Mouse (Mus musculus) liver, adult 2 months (tissue): ENCODE data around the gene Mtf1. TPM values are rescaled to one million over a fixed set of nuclear protein-coding genes. Genes with fewer than 3 reads are reported as not detected.

Source experiments
- DNase-seq: peaks from one replicate; pipeline ENCODE4 v3.0.0-alpha.2; 2011; ENCODE audit warnings: low read depth, low spot score; ENCODE audit errors: extremely low read depth
- H3K27ac ChIP-seq: fragments of 200-500 bp; replicated peaks from 2 replicates; pipeline ENCODE4 v1.5.1; 2012; ENCODE audit warnings: low read depth, mild to moderate bottlenecking, control low read depth, inconsistent platforms, low read length; ENCODE audit not compliant: insufficient read depth
- H3K27me3 ChIP-seq: fragments of 200-500 bp; 2 replicates; pipeline ENCODE4 v1.6.1; 2012; ENCODE audit warnings: mild to moderate bottlenecking, moderate library complexity, low read length, inconsistent platforms; ENCODE audit not compliant: control insufficient read depth, insufficient read depth
- H3K36me3 ChIP-seq: fragments of 200-500 bp; 2 replicates; pipeline ENCODE4 v1.6.1; 2012; ENCODE audit warnings: low read length, inconsistent platforms; ENCODE audit not compliant: control insufficient read depth, insufficient read depth
- H3K4me1 ChIP-seq: fragments of 200-500 bp; 2 replicates; pipeline ENCODE4 v1.6.1; 2011; ENCODE audit warnings: low read length; ENCODE audit not compliant: control insufficient read depth, insufficient read depth
- H3K4me3 ChIP-seq: fragments of 200-500 bp; 2 replicates; pipeline ENCODE4 v1.5.1; 2011; ENCODE audit warnings: low read depth, mild to moderate bottlenecking, control low read depth, low read length, moderate library complexity; ENCODE audit not compliant: insufficient read depth
- H3K79me2 ChIP-seq: fragments of 200-500 bp; 2 replicates; pipeline ENCODE4 v1.6.1; 2012; ENCODE audit warnings: inconsistent platforms, mild to moderate bottlenecking, low read length, moderate library complexity; ENCODE audit not compliant: control insufficient read depth, insufficient read depth
- H3K9ac ChIP-seq: fragments of 200-500 bp; 2 replicates; pipeline ENCODE4 v1.6.1; 2012; ENCODE audit warnings: low read depth, mild to moderate bottlenecking, control low read depth, inconsistent platforms, low read length
- CTCF ChIP-seq: fragments of 200-500 bp; IDR thresholded peaks from 2 replicates; pipeline ENCODE4 v1.5.1; 2011; ENCODE audit warnings: low read depth, low read length, control low read depth
- POLR2A ChIP-seq: fragments of 200-500 bp; IDR thresholded peaks from 2 replicates; pipeline ENCODE4 v1.6.1; 2011; ENCODE audit warnings: low read length, control low read depth; ENCODE audit not compliant: insufficient read depth; ENCODE audit errors: extremely low read depth
- WGBS: fragments of 180-500 bp; shearing (Covaris S2); methylation state at CpG from one replicate; pipeline ENCODE4 v1.1.7; 2018; 5-methylcytosine and 5-hydroxymethylcytosine counted together
- polyA plus RNA-seq: library from polyadenylated mRNA; depleted of rRNA; stranded (reverse); fragments of >200 nt; gene quantifications from 2 replicates; pipeline ENCODE4 v1.2.3, GENCODE M21; 2012; rRNA removed
- total RNA-seq: library from RNA; depleted of rRNA; stranded (reverse); fragments of >200 nt; gene quantifications from 2 replicates; pipeline ENCODE4 v1.2.3, GENCODE M21; 2014; rRNA removed

Gene Mtf1
- total and polyA plus RNA-seq, 2 experiments, result 4.3 to 5.1 TPM

- TF ChIP-seq POLR2A, result no peak
- no peak for TF ChIP-seq CTCF
- peaks cover 5% of the 10 kb centered on the region for H3K27me3 ChIP-seq
- WGBS, result 72% methylated on average over 7 of the region's 7 CpGs
- H3K27ac ChIP-seq, result no peak overlapping the region
- no peaks in the 10 kb centered on the region for H3K79me2 ChIP-seq
- no peaks in the 10 kb centered on the region for H3K36me3 ChIP-seq
- DNase-seq, result no peak
- H3K9ac ChIP-seq, result no peak overlapping the region
- H3K4me1 ChIP-seq, result no peaks in the 10 kb centered on the region
- no peak overlapping the region for H3K4me3 ChIP-seq
Measured at GRCm38 (mm10) chr4:124888702-124889101, 86.8 kb downstream of the Mtf1 start.

- peaks cover 12% of the 10 kb centered on the region for H3K27me3 ChIP-seq
- DNase-seq, result no peak
Measured at GRCm38 (mm10) chr4:124889935-124890334, 88.0 kb downstream of the Mtf1 start.

GRCm38 (mm10) chr4:124890831-124891230 lies 88.9 kb downstream of the Mtf1 start:
- Histone ChIP-seq H3K79me2 (no peaks in the 10 kb centered on the region), H3K27me3 (peaks cover 13% of the 10 kb centered on the region), H3K4me3 (no peak overlapping the region), H3K36me3 (no peaks in the 10 kb centered on the region), H3K4me1 (no peaks in the 10 kb centered on the region), H3K9ac (no peak overlapping the region), H3K27ac (no peak overlapping the region)
- TF ChIP-seq CTCF, result no peak
- no peak for TF ChIP-seq POLR2A
- DNase-seq, result no peak
- 75% methylated on average over 5 of the region's 5 CpGs for WGBS

More at GRCm38 (mm10) chr4:124889935-124890334, 88.0 kb downstream of the Mtf1 start:
- Histone ChIP-seq H3K27ac (no peak overlapping the region), H3K4me1 (no peaks in the 10 kb centered on the region), H3K4me3 (no peak overlapping the region), H3K36me3 (no peaks in the 10 kb centered on the region), H3K79me2 (no peaks in the 10 kb centered on the region), H3K9ac (no peak overlapping the region)
- no peak for TF ChIP-seq POLR2A
- WGBS, result 80% methylated on average over 2 of the region's 2 CpGs

- Histone ChIP-seq H3K79me2 (no peaks in the 10 kb centered on the region), H3K4me3 (no peak overlapping the region), H3K9ac (no peak overlapping the region), H3K4me1 (no peaks in the 10 kb centered on the region), H3K27ac (no peak overlapping the region), H3K36me3 (no peaks in the 10 kb centered on the region), H3K27me3 (peaks cover 10% of the 10 kb centered on the region)
- 48% methylated on average over 6 of the region's 6 CpGs for WGBS
- no peak for DNase-seq
- no peak for TF ChIP-seq CTCF
- TF ChIP-seq POLR2A, result no peak
Measured at GRCm38 (mm10) chr4:124893769-124894168, 91.9 kb downstream of the Mtf1 start.

GRCm38 (mm10) chr4:124894508-124895428 lies 92.9 kb downstream of the Mtf1 start:
- no peak for DNase-seq

GRCm38 (mm10) chr4:124898428-124898827 lies 96.5 kb downstream of the Mtf1 start:
- Histone ChIP-seq H3K27me3 (peaks cover 10% of the 10 kb centered on the region), H3K79me2 (no peaks in the 10 kb centered on the region)

More at GRCm38 (mm10) chr4:124894508-124895428, 92.9 kb downstream of the Mtf1 start:
- Histone ChIP-seq H3K27ac (no peak overlapping the region), H3K79me2 (no peaks in the 10 kb centered on the region), H3K27me3 (peaks cover 10% of the 10 kb centered on the region), H3K9ac (no peak overlapping the region), H3K4me1 (no peaks in the 10 kb centered on the region), H3K4me3 (no peak overlapping the region), H3K36me3 (no peaks in the 10 kb centered on the region)
- 3% methylated on average over 83 of the region's 83 CpGs for WGBS
- TF ChIP-seq POLR2A (no peak), CTCF (no peak)

More at GRCm38 (mm10) chr4:124898428-124898827, 96.5 kb downstream of the Mtf1 start:
- Histone ChIP-seq H3K27ac (no peak overlapping the region), H3K9ac (no peak overlapping the region), H3K36me3 (no peaks in the 10 kb centered on the region), H3K4me1 (no peaks in the 10 kb centered on the region), H3K4me3 (no peak overlapping the region)
- no peak for DNase-seq
- no peak for TF ChIP-seq CTCF
- TF ChIP-seq POLR2A, result no peak
- 75% methylated on average over 10 of the region's 10 CpGs for WGBS

Other genes starting within 250 kb of the Mtf1 start
- not detected in 2 replicates for gene 3100002H09Rik, start 191.3 kb upstream of the Mtf1 start, total RNA-seq
- gene 3100002H09Rik, start 191.3 kb upstream of the Mtf1 start, polyA plus RNA-seq, result not detected in 2 replicates
- not detected in 2 replicates for gene Pou3f1, start 145.3 kb upstream of the Mtf1 start, total RNA-seq
- 0.02 TPM in 1 of 2 replicates, not detected in the other for gene Pou3f1, start 145.3 kb upstream of the Mtf1 start, polyA plus RNA-seq
- gene Utp11, start 108.5 kb upstream of the Mtf1 start, total RNA-seq, result 9.3 and 11.6 TPM in 2 replicates
- gene Utp11, start 108.5 kb upstream of the Mtf1 start, polyA plus RNA-seq, result 4.2 and 5.5 TPM in 2 replicates
- 0.20 and 0.28 TPM in 2 replicates for gene Fhl3, start 101.4 kb upstream of the Mtf1 start, total RNA-seq
- 0.95 and 1.5 TPM in 2 replicates for gene Fhl3, start 101.4 kb upstream of the Mtf1 start, polyA plus RNA-seq
- gene Sf3a3, start 87.3 kb upstream of the Mtf1 start, total RNA-seq, result 12.1 and 15.1 TPM in 2 replicates
- gene Sf3a3, start 87.3 kb upstream of the Mtf1 start, polyA plus RNA-seq, result 5.5 and 6.6 TPM in 2 replicates
- 15.3 and 15.8 TPM in 2 replicates for gene Inpp5b, start 60.3 kb upstream of the Mtf1 start, total RNA-seq
- gene Inpp5b, start 60.3 kb upstream of the Mtf1 start, polyA plus RNA-seq, result 24.1 and 25.7 TPM in 2 replicates
- 17.0 and 19.3 TPM in 2 replicates for gene Yrdc, start 48.6 kb downstream of the Mtf1 start, total RNA-seq
- 25.1 and 36.9 TPM in 2 replicates for gene Yrdc, start 48.6 kb downstream of the Mtf1 start, polyA plus RNA-seq
- gene 1110065P20Rik, start 49.1 kb downstream of the Mtf1 start, total RNA-seq, result 35.5 and 41.5 TPM in 2 replicates
- 43.5 and 49.9 TPM in 2 replicates for gene 1110065P20Rik, start 49.1 kb downstream of the Mtf1 start, polyA plus RNA-seq
- gene Maneal, start 60.1 kb downstream of the Mtf1 start, total RNA-seq, result under 0.01 TPM in 1 of 2 replicates, not detected in the other
- gene Maneal, start 60.1 kb downstream of the Mtf1 start, polyA plus RNA-seq, result not detected in 2 replicates
- gene Epha10, start 78.8 kb downstream of the Mtf1 start, total RNA-seq, result not detected in 2 replicates
- not detected in 2 replicates for gene Epha10, start 78.8 kb downstream of the Mtf1 start, polyA plus RNA-seq
- 3.4 and 4.1 TPM in 2 replicates for gene 9930104L06Rik, start 134.9 kb downstream of the Mtf1 start, total RNA-seq
- 4.7 and 9.2 TPM in 2 replicates for gene 9930104L06Rik, start 134.9 kb downstream of the Mtf1 start, polyA plus RNA-seq
- 0.37 and 1.0 TPM in 2 replicates for gene Cdca8, start 137.2 kb downstream of the Mtf1 start, total RNA-seq
- 0.67 and 0.91 TPM in 2 replicates for gene Cdca8, start 137.2 kb downstream of the Mtf1 start, polyA plus RNA-seq
- 0.09 TPM in 1 of 2 replicates, not detected in the other for gene Rspo1, start 184.3 kb downstream of the Mtf1 start, total RNA-seq
- 0.37 and 0.56 TPM in 2 replicates for gene Rspo1, start 184.3 kb downstream of the Mtf1 start, polyA plus RNA-seq
- gene Gnl2, start 214.5 kb downstream of the Mtf1 start, total RNA-seq, result 19.3 and 22.0 TPM in 2 replicates
- gene Gnl2, start 214.5 kb downstream of the Mtf1 start, polyA plus RNA-seq, result 7.1 and 13.7 TPM in 2 replicates